Mouse (Mus musculus) liver, embryonic 15.5 days (tissue): ENCODE results near the gene Sox15. TPM values are rescaled to one million over a fixed set of nuclear protein-coding genes. Genes with fewer than 3 reads are reported as not detected.

Source experiments
- ATAC-seq: fragments of 200-750 bp; cut with Nextera tagmentation; 2 replicates; pipeline ENCODE4 v1.8.0; 2017; ENCODE audit warnings: moderate number of reproducible peaks, mild to moderate bottlenecking, moderate library complexity; ENCODE audit not compliant: insufficient read depth
- H3K27ac ChIP-seq: fragments of 300-500 bp; sonication (generic); replicated peaks from 2 replicates; pipeline ENCODE4 v1.5.1; 2015; ENCODE audit warnings: mild to moderate bottlenecking, inconsistent platforms
- H3K27me3 ChIP-seq: fragments of 300-500 bp; sonication (generic); 2 replicates; pipeline ENCODE4 v1.6.1; 2015; ENCODE audit warnings: mild to moderate bottlenecking, inconsistent platforms
- H3K36me3 ChIP-seq: fragments of 300-500 bp; sonication (generic); replicated peaks from 2 replicates; pipeline ENCODE4 v1.6.1; 2015; ENCODE audit warnings: moderate library complexity, mild to moderate bottlenecking, inconsistent platforms
- H3K4me1 ChIP-seq: fragments of 300-500 bp; sonication (generic); replicated peaks from 2 replicates; pipeline ENCODE4 v1.6.1; 2015; ENCODE audit warnings: inconsistent platforms
- H3K4me2 ChIP-seq: fragments of 300-500 bp; sonication (generic); 2 replicates; pipeline ENCODE4 v1.6.1; 2015; ENCODE audit warnings: moderate library complexity, mild to moderate bottlenecking, inconsistent platforms
- H3K4me3 ChIP-seq: fragments of 300-500 bp; sonication (generic); replicated peaks from 2 replicates; pipeline ENCODE4 v1.5.1; 2015; ENCODE audit warnings: mild to moderate bottlenecking, inconsistent platforms
- H3K9ac ChIP-seq: fragments of 300-500 bp; sonication (generic); 2 replicates; pipeline ENCODE4 v1.6.1; 2015; ENCODE audit warnings: moderate library complexity, mild to moderate bottlenecking, inconsistent platforms
- H3K9me3 ChIP-seq: fragments of 300-500 bp; sonication (generic); replicated peaks from 2 replicates; pipeline ENCODE4 v1.6.1; 2016; ENCODE audit warnings: inconsistent platforms
- WGBS: fragments of 180-500 bp; shearing (Covaris S2); methylation state at CpG from one replicate; pipeline ENCODE4 v1.1.7; 2015; ENCODE audit warnings: mixed read lengths; ENCODE audit not compliant: insufficient replicate concordance; 5-methylcytosine and 5-hydroxymethylcytosine counted together
- polyA plus RNA-seq: library from polyadenylated mRNA; unstranded; fragments of >200 nt; fragmentation: Nextera tagmentation; extraction: Ambion mirVana; gene quantifications from 2 replicates; pipeline ENCODE4 v1.2.1, GENCODE M21; 2015

The Sox15 gene
- polyA plus RNA-seq, 1 experiment from 2014 or later, result not detected

- peaks cover 39% of the 10 kb centered on the region for H3K4me1 ChIP-seq
- H3K27me3 ChIP-seq, result no peaks in the 10 kb centered on the region
- WGBS, result 79% methylated on average over 3 of the region's 3 CpGs
- no peak overlapping the region for H3K27ac ChIP-seq
- H3K9me3 ChIP-seq, result no peaks in the 10 kb centered on the region
- no peak overlapping the region for H3K9ac ChIP-seq
- 0 out of 2 replicates have a peak overlapping the region, but pooled peaks have one; percentile 1 for H3K4me3 ChIP-seq
- no peak for ATAC-seq
- H3K36me3 ChIP-seq, result peaks cover 35% of the 10 kb centered on the region
- peak overlapping the region; percentile 76; the same call in 1 of the 2 replicates for H3K4me2 ChIP-seq
These were observed 19.6 kb upstream of the Sox15 start for GRCm38 (mm10) chr11:69635471-69635870.

- Histone ChIP-seq H3K4me3 (no peak overlapping the region), H3K27me3 (no peaks in the 10 kb centered on the region), H3K36me3 (peaks cover 97% of the 10 kb centered on the region), H3K4me2 (no peak overlapping the region), H3K9me3 (no peaks in the 10 kb centered on the region), H3K27ac (no peak overlapping the region), H3K9ac (no peak overlapping the region), H3K4me1 (no peaks in the 10 kb centered on the region)
- peak; percentile 52 for ATAC-seq
- WGBS, result 73% methylated on average over 5 of the region's 5 CpGs
These were observed 9.3 kb upstream of the Sox15 start for GRCm38 (mm10) chr11:69645860-69646259.

- H3K4me3 ChIP-seq, result no peak overlapping the region
- H3K4me1 ChIP-seq, result peaks cover 39% of the 10 kb centered on the region
- H3K9me3 ChIP-seq, result no peaks in the 10 kb centered on the region
- no peak overlapping the region for H3K4me2 ChIP-seq
- peaks cover 92% of the 10 kb centered on the region for H3K36me3 ChIP-seq
- no peaks in the 10 kb centered on the region for H3K27me3 ChIP-seq
- no peak for ATAC-seq
- WGBS, result 69% methylated on average over 5 of the region's 5 CpGs
- H3K9ac ChIP-seq, result no peak overlapping the region
- H3K27ac ChIP-seq, result no peak overlapping the region
These were observed 1.7 kb upstream of the Sox15 start for GRCm38 (mm10) chr11:69653399-69653798.

- Histone ChIP-seq H3K36me3 (peaks cover 91% of the 10 kb centered on the region), H3K9me3 (no peaks in the 10 kb centered on the region), H3K9ac (no peak overlapping the region), H3K27me3 (no peaks in the 10 kb centered on the region), H3K4me1 (peaks cover 39% of the 10 kb centered on the region), H3K27ac (0 out of 2 replicates have a peak overlapping the region, but pooled peaks have one; percentile 0), H3K4me3 (no peak overlapping the region), H3K4me2 (no peak overlapping the region)
- 44% methylated on average over 9 of the region's 9 CpGs for WGBS
- no peak for ATAC-seq
These were observed 354 bp upstream of the Sox15 start for GRCm38 (mm10) chr11:69654760-69655159.

- Histone ChIP-seq H3K36me3 (peaks cover 86% of the 10 kb centered on the region), H3K4me2 (no peak overlapping the region), H3K9me3 (no peaks in the 10 kb centered on the region), H3K9ac (no peak overlapping the region), H3K27me3 (no peaks in the 10 kb centered on the region), H3K4me3 (no peak overlapping the region), H3K27ac (no peak overlapping the region), H3K4me1 (peaks cover 48% of the 10 kb centered on the region)
- ATAC-seq, result no peak
- WGBS, result 71% methylated on average over 5 of the region's 5 CpGs
These were observed 946 bp downstream of the Sox15 start for GRCm38 (mm10) chr11:69656065-69656455.

GRCm38 (mm10) chr11:69656617-69657461, 1.7 kb downstream of the Sox15 start:
- H3K27ac ChIP-seq, result 0 out of 2 replicates have a peak overlapping the region, but pooled peaks have one; percentile 1
- 54% methylated on average over 10 of the region's 10 CpGs for WGBS
- H3K9ac ChIP-seq, result no peak overlapping the region
- 0 out of 2 replicates have a peak, but pooled peaks have one; percentile 14 for ATAC-seq
- peaks cover 55% of the 10 kb centered on the region for H3K4me1 ChIP-seq
- H3K27me3 ChIP-seq, result no peaks in the 10 kb centered on the region
- H3K4me2 ChIP-seq, result no peak overlapping the region
- H3K4me3 ChIP-seq, result no peak overlapping the region
- H3K9me3 ChIP-seq, result no peaks in the 10 kb centered on the region
- H3K36me3 ChIP-seq, result peaks cover 78% of the 10 kb centered on the region

GRCm38 (mm10) chr11:69657462-69657881, 2.4 kb downstream of the Sox15 start:
- no peak for ATAC-seq
- no peak overlapping the region for H3K4me3 ChIP-seq
- no peaks in the 10 kb centered on the region for H3K9me3 ChIP-seq
- 80% methylated on average over 15 of the region's 15 CpGs for WGBS
- peaks cover 71% of the 10 kb centered on the region for H3K36me3 ChIP-seq
- peaks cover 57% of the 10 kb centered on the region for H3K4me1 ChIP-seq
- no peak overlapping the region for H3K27ac ChIP-seq
- no peaks in the 10 kb centered on the region for H3K27me3 ChIP-seq
- H3K4me2 ChIP-seq, result no peak overlapping the region
- H3K9ac ChIP-seq, result no peak overlapping the region

GRCm38 (mm10) chr11:69661221-69661881, 6.2 kb downstream of the Sox15 start:
- Histone ChIP-seq H3K36me3 (peaks cover 64% of the 10 kb centered on the region), H3K4me2 (peak overlapping the region; percentile 81), H3K27me3 (no peaks in the 10 kb centered on the region), H3K27ac (peak overlapping the region; percentile 94), H3K9me3 (no peaks in the 10 kb centered on the region), H3K9ac (peak overlapping the region; percentile 61), H3K4me1 (peaks cover 57% of the 10 kb centered on the region), H3K4me3 (peak overlapping the region; percentile 70)
- WGBS, result 46% methylated on average over 3 of the region's 3 CpGs
- no peak for ATAC-seq

- H3K4me1 ChIP-seq, result peaks cover 49% of the 10 kb centered on the region
- WGBS, result under 1% methylated on average over 48 of the region's 48 CpGs
These were observed 7.3 kb downstream of the Sox15 start, which contains the start of gene Mpdu1 for GRCm38 (mm10) chr11:69662213-69662966. TSS of gene Mpdu1 (minus strand) at chr11:69662642.

GRCm38 (mm10) chr11:69662967-69663671, 8.0 kb downstream of the Sox15 start:
- Histone ChIP-seq H3K4me3 (peak overlapping the region; percentile 70), H3K27ac (peak overlapping the region; percentile 94), H3K9ac (peak overlapping the region; percentile 61), H3K4me2 (peak overlapping the region; percentile 81), H3K9me3 (no peaks in the 10 kb centered on the region), H3K4me1 (peaks cover 48% of the 10 kb centered on the region), H3K27me3 (no peaks in the 10 kb centered on the region), H3K36me3 (peaks cover 64% of the 10 kb centered on the region)
- ATAC-seq, result no peak
- 64% methylated on average over 13 of the region's 13 CpGs for WGBS

More at GRCm38 (mm10) chr11:69662213-69662966, 7.3 kb downstream of the Sox15 start, which contains the start of gene Mpdu1:
- Histone ChIP-seq H3K27me3 (no peaks in the 10 kb centered on the region), H3K4me2 (peak within 1 kb of the TSS; percentile 81), H3K4me3 (peak within 1 kb of the TSS; percentile 70), H3K27ac (peak within 1 kb of the TSS; percentile 94), H3K9ac (peak within 1 kb of the TSS; percentile 61), H3K9me3 (no peaks in the 10 kb centered on the region), H3K36me3 (peaks cover 64% of the 10 kb centered on the region)
- peak; percentile 93 for ATAC-seq
